In genomic region chr4:155214793-155215192, GRCm38 (mm10) we compare ENCODE assay signal across 11 mouse cellular contexts. TPM values are rescaled to one million over a fixed set of nuclear protein-coding genes. Genes with fewer than 3 reads are reported as not detected.
DNase-seq lines count a peak whose midpoint lies in the region; ATAC-seq and TF ChIP-seq lines count a peak whose summit lies in the region.
"Had no signal": no experiment of that assay in that cellular context is flagged by ENCODE, and none has a peak within 500 bp of the region (broad histone marks: within the 10 kb centered on the region; RNA-seq: fewer than 3 reads in every experiment).

No protein-coding gene starts in this region.

- no peak for TF ChIP-seq POLR2A in olfactory bulb, adult 2 months (IDR thresholded peaks at IDR 0.05; ENCODE audit: insufficient read depth, low read depth, low read length)

- peaks cover 7% of the 10 kb centered on the region; the same call in 1 of the 2 replicates for H3K36me3 ChIP-seq in kidney, embryonic 16.5 days (ENCODE audit: insufficient read depth, low read length)
- peaks cover 15% of the 10 kb centered on the region for H3K36me3 ChIP-seq in kidney, embryonic 15.5 days

- no peak for TF ChIP-seq CTCF in olfactory bulb, adult 2 months (IDR thresholded peaks at IDR 0.05; ENCODE audit: insufficient read depth, low read depth, low read length)

- H3K9ac ChIP-seq in kidney, embryonic 16.5 days (replicated peaks; ENCODE audit: low read length), result no peak overlapping the region
- H3K9ac ChIP-seq in kidney, embryonic 15.5 days, result no peak overlapping the region

- no peak overlapping the region for H3K4me3 ChIP-seq in kidney, embryonic 16.5 days (ENCODE audit: low read length)
- no peak overlapping the region for H3K4me3 ChIP-seq in kidney, embryonic 15.5 days (replicated peaks)
- peak overlapping the region; percentile 11; the same call in 1 of the 2 replicates for H3K4me3 ChIP-seq in olfactory bulb, adult 2 months (ENCODE audit: insufficient read depth, low read depth, low read length)
- H3K4me3 ChIP-seq: megakaryocyte, embryonic 14.5 days had no signal

- H3K4me1 ChIP-seq in kidney, embryonic 16.5 days (ENCODE audit: insufficient read depth, low read length), result peaks cover 73% of the 10 kb centered on the region
- peaks cover 88% of the 10 kb centered on the region for H3K4me1 ChIP-seq in kidney, embryonic 15.5 days
- peaks cover 83% of the 10 kb centered on the region for H3K4me1 ChIP-seq in olfactory bulb, adult 2 months (ENCODE audit: control insufficient read depth, insufficient read depth, low read length)

- no peak overlapping the region for H3K27ac ChIP-seq in kidney, embryonic 16.5 days (ENCODE audit: low read length)
- H3K27ac ChIP-seq in kidney, embryonic 15.5 days, result no peak overlapping the region
- 0 out of 2 replicates have a peak overlapping the region, but pooled peaks have one; percentile 0 for H3K27ac ChIP-seq in olfactory bulb, adult 2 months (ENCODE audit: insufficient read depth, low read depth, low read length)

- peak; percentile 20 for DNase-seq in CD4-positive, CD25-positive, alpha-beta regulatory T cell, adult 2 months (ENCODE audit: low read depth, low spot score)
- peak; percentile 43 for DNase-seq in ovary, postnatal 36 days (ENCODE audit: low spot score)
- DNase-seq in ovary, adult 18-20 months (ENCODE audit: low spot score), result no peak
- DNase-seq in layer of hippocampus, adult 9-10 months (ENCODE audit: low spot score), result no peak
- DNase-seq: cerebellum, adult 11 months; gastrocnemius, postnatal 25 days had no signal

- ATAC-seq in CD4-positive, CD25-positive, alpha-beta regulatory T cell, adult 4 months, result no peak
- no peak for ATAC-seq in kidney, embryonic 16.5 days (ENCODE audit: low FRiP score, low TSS enrichment)
- no peak for ATAC-seq in kidney, embryonic 15.5 days (replicated peaks; ENCODE audit: low FRiP score)

- no peaks in the 10 kb centered on the region for H3K27me3 ChIP-seq in kidney, embryonic 16.5 days (ENCODE audit: insufficient read depth, low read length)
- H3K27me3 ChIP-seq in kidney, embryonic 15.5 days, result no peaks in the 10 kb centered on the region
- H3K27me3 ChIP-seq: megakaryocyte, embryonic 14.5 days had no signal

- 81% methylated on average over 10 of the region's 10 CpGs for WGBS in kidney, embryonic 16.5 days
- WGBS in kidney, embryonic 15.5 days, result 70% methylated on average over 10 of the region's 10 CpGs
- 46% methylated on average over 10 of the region's 10 CpGs for WGBS in olfactory bulb, adult 2 months

- H3K9me3 ChIP-seq in kidney, embryonic 16.5 days (ENCODE audit: low read length), result no peaks in the 10 kb centered on the region
- H3K9me3 ChIP-seq in kidney, embryonic 15.5 days (replicated peaks), result no peaks in the 10 kb centered on the region
- H3K9me3 ChIP-seq: megakaryocyte, embryonic 14.5 days had no signal

- 0 out of 2 replicates have a peak overlapping the region, but pooled peaks have one; percentile 3 for H3K4me2 ChIP-seq in kidney, embryonic 16.5 days (replicated peaks; ENCODE audit: low read depth, low read length)
- no peak overlapping the region for H3K4me2 ChIP-seq in kidney, embryonic 15.5 days

RNA-seq across cellular contexts. Expression of gene Ski, which starts 7.6 kb away (rescaled TPM):
- 10 to 100 TPM; 20.6 to 28.2 TPM for polyA plus RNA-seq in CD4-positive, CD25-positive, alpha-beta regulatory T cell, adult 4 months (2017; shearing (Covaris generic))
- polyA plus RNA-seq in kidney, embryonic 16.5 days (2015; fragmentation: Nextera tagmentation; extraction: Ambion mirVana), result 14.5 and 15.9 TPM in 2 replicates
- polyA plus RNA-seq in kidney, embryonic 15.5 days (2015; fragmentation: Nextera tagmentation; extraction: Ambion mirVana), result 14.7 and 16.9 TPM in 2 replicates
- not detected in 2 replicates for polyA plus RNA-seq in olfactory bulb, adult 2 months (2012; ENCODE audit: insufficient read depth, insufficient read length, low replicate concordance, missing spikeins)

RNA-seq across cellular contexts. Expression of gene Faap20, which starts 34.8 kb away (rescaled TPM):
- polyA plus RNA-seq in CD4-positive, CD25-positive, alpha-beta regulatory T cell, adult 4 months (2017; shearing (Covaris generic)), result 10 to 100 TPM; 50.4 to 58.5 TPM
- 77.4 and 77.8 TPM in 2 replicates for polyA plus RNA-seq in kidney, embryonic 16.5 days (2015; fragmentation: Nextera tagmentation; extraction: Ambion mirVana)
- polyA plus RNA-seq in kidney, embryonic 15.5 days (2015; fragmentation: Nextera tagmentation; extraction: Ambion mirVana), result 66.2 and 68.8 TPM in 2 replicates
- polyA plus RNA-seq in olfactory bulb, adult 2 months (2012; ENCODE audit: insufficient read depth, insufficient read length, low replicate concordance, missing spikeins), result not detected in 2 replicates

Comparison
In these comparisons a context has a peak if more than half of its experiments do, and no peak if none do; other contexts are left out.
1. DNase-seq: peak in CD4-positive, CD25-positive, alpha-beta regulatory T cell, adult 2 months (single experiment) and ovary, postnatal 36 days (single experiment); none in ovary, adult 18-20 months (single experiment) and layer of hippocampus, adult 9-10 months (single experiment).
2. RNA of gene Faap20, which starts 34.8 kb away (polyA plus RNA-seq): 77.4 to 77.8 TPM in kidney, embryonic 16.5 days, 66.2 to 68.8 TPM in kidney, embryonic 15.5 days and 50.4 to 58.5 TPM in CD4-positive, CD25-positive, alpha-beta regulatory T cell, adult 4 months; not detected in olfactory bulb, adult 2 months; every median in the first group is over 10 times any median in the second.